Comparison of ENCODE assay signal across 8 mouse cellular contexts in genomic region chr2:24950189-24950535, GRCm38 (mm10). TPM values are rescaled to one million over a fixed set of nuclear protein-coding genes. Genes with fewer than 3 reads are reported as not detected.
DNase-seq lines count a peak whose midpoint lies in the region; ATAC-seq and TF ChIP-seq lines count a peak whose summit lies in the region.

No protein-coding gene starts in this region.

- peak overlapping the region; percentile 98 for H3K4me3 ChIP-seq in kidney, embryonic 14.5 days (ENCODE audit: low read length)
- peak overlapping the region; percentile 76 to 95 for H3K4me3 ChIP-seq in MEL (ENCODE audit: control insufficient read depth in 1 of 2, insufficient read depth in 1 of 2, low read depth in 2 of 2, low read length in 2 of 2)
- H3K4me3 ChIP-seq in forebrain, embryonic 13.5 days, result peak overlapping the region; percentile 98
- peak overlapping the region; percentile 81 for H3K4me3 ChIP-seq in liver, adult 2 months (ENCODE audit: insufficient read depth, low read depth, low read length)
- peak overlapping the region; percentile 66 for H3K4me3 ChIP-seq in neural tube, embryonic 15.5 days (replicated peaks)

- peak overlapping the region; percentile 67 for H3K27ac ChIP-seq in kidney, embryonic 14.5 days (ENCODE audit: low read depth, low read length)
- H3K27ac ChIP-seq in MEL (ENCODE audit: control insufficient read depth, low read depth, low read length), result peak overlapping the region; percentile 49
- H3K27ac ChIP-seq in forebrain, embryonic 13.5 days, result 0 out of 2 replicates have a peak overlapping the region, but pooled peaks have one; percentile 40
- H3K27ac ChIP-seq in liver, adult 2 months (replicated peaks; ENCODE audit: insufficient read depth, low read depth, low read length), result peak overlapping the region; percentile 11; the same call in 1 of the 2 replicates
- peak overlapping the region; percentile 66; the same call in 1 of the 2 replicates for H3K27ac ChIP-seq in neural tube, embryonic 15.5 days (replicated peaks)

- peak overlapping the region; percentile 95 for H3K9ac ChIP-seq in kidney, embryonic 14.5 days (ENCODE audit: low read depth, low read length)
- H3K9ac ChIP-seq in MEL (ENCODE audit: control insufficient read depth, low read depth, low read length, poor library complexity, severe bottlenecking), result peak overlapping the region; percentile 89
- H3K9ac ChIP-seq in forebrain, embryonic 13.5 days, result peak overlapping the region; percentile 97
- H3K9ac ChIP-seq in liver, adult 2 months (ENCODE audit: low read depth, low read length), result peak overlapping the region; percentile 85
- H3K9ac ChIP-seq in neural tube, embryonic 15.5 days (replicated peaks), result peak overlapping the region; percentile 85

- DNase-seq in kidney, adult 8-10 months, result no peak
- no peak for DNase-seq in MEL (ENCODE audit: low read depth, low spot score)
- no peak for DNase-seq in liver, adult 2 months (ENCODE audit: extremely low read depth, low read depth, low spot score)
- no peak for DNase-seq in cerebellum, adult 8-10 months
- DNase-seq in cerebellum, postnatal 4 days (ENCODE audit: low spot score in 2 of 2), result no peak

- TF ChIP-seq EP300 in MEL (IDR thresholded peaks at IDR 0.05; ENCODE audit: low read depth in 1 of 2, low read length in 2 of 2), result no peak

- peaks cover 36% of the 10 kb centered on the region for H3K36me3 ChIP-seq in kidney, embryonic 14.5 days (ENCODE audit: control insufficient read depth, insufficient read depth, low read length)
- peaks cover 15 to 25% of the 10 kb centered on the region in 2 experiments for H3K36me3 ChIP-seq in MEL (ENCODE audit: control insufficient read depth in 1 of 2, insufficient read depth in 2 of 2, low read length in 2 of 2)
- peaks cover 36% of the 10 kb centered on the region for H3K36me3 ChIP-seq in forebrain, embryonic 13.5 days (ENCODE audit: poor library complexity, severe bottlenecking)
- peaks cover 27% of the 10 kb centered on the region for H3K36me3 ChIP-seq in liver, adult 2 months (ENCODE audit: control insufficient read depth, insufficient read depth, low read length)
- H3K36me3 ChIP-seq in neural tube, embryonic 15.5 days, result peaks cover 34% of the 10 kb centered on the region

- under 1% methylated on average over 31 of the region's 31 CpGs for whole genome bisulfite sequencing in kidney, embryonic 14.5 days
- WGBS in forebrain, embryonic 13.5 days, result 0% methylated on average over 31 of the region's 31 CpGs
- under 1% methylated on average over 31 of the region's 31 CpGs for WGBS in liver, adult 2 months
- WGBS in neural tube, embryonic 15.5 days, result under 1% methylated on average over 25 of the region's 31 CpGs

- TF ChIP-seq POLR2A in MEL (IDR thresholded peaks at IDR 0.05; ENCODE audit: control insufficient read depth in 1 of 2, insufficient read depth in 1 of 2, low read depth in 1 of 2, low read length in 2 of 2, poor library complexity in 1 of 2), result 0 out of 4 replicates have a peak, but pooled peaks of 1 of the 2 experiments have one; percentile 9
- no peak for TF ChIP-seq POLR2A in liver, adult 2 months (IDR thresholded peaks at IDR 0.05; ENCODE audit: extremely low read depth, insufficient read depth, low read length)

- TF ChIP-seq CTCF in MEL (IDR thresholded peaks at IDR 0.05 in 2 of 3, conservative IDR thresholded peaks at IDR 0.05 in 1 of 3; ENCODE audit: control insufficient read depth in 1 of 3, insufficient read depth in 1 of 3, low read depth in 2 of 3, low read length in 3 of 3, poor library complexity in 1 of 3, severe bottlenecking in 1 of 3), result no peak
- no peak for TF ChIP-seq CTCF in liver, adult 2 months (IDR thresholded peaks at IDR 0.05; ENCODE audit: low read depth, low read length)

- peaks cover 7% of the 10 kb centered on the region; the same call in 1 of the 2 replicates for H3K4me1 ChIP-seq in kidney, embryonic 14.5 days (ENCODE audit: control insufficient read depth, insufficient read depth, low read length)
- peaks cover 14 to 26% of the 10 kb centered on the region in 2 experiments for H3K4me1 ChIP-seq in MEL (ENCODE audit: control insufficient read depth in 1 of 2, insufficient read depth in 2 of 2, low read length in 2 of 2)
- peaks cover 16% of the 10 kb centered on the region for H3K4me1 ChIP-seq in forebrain, embryonic 13.5 days
- peaks cover 2% of the 10 kb centered on the region; the same call in 1 of the 2 replicates for H3K4me1 ChIP-seq in liver, adult 2 months (ENCODE audit: control insufficient read depth, insufficient read depth, low read length)
- peaks cover 22% of the 10 kb centered on the region for H3K4me1 ChIP-seq in neural tube, embryonic 15.5 days

- H3K4me2 ChIP-seq in kidney, embryonic 14.5 days (replicated peaks; ENCODE audit: low read depth, low read length), result peak overlapping the region; percentile 89
- H3K4me2 ChIP-seq in forebrain, embryonic 13.5 days, result peak overlapping the region; percentile 95
- H3K4me2 ChIP-seq in neural tube, embryonic 15.5 days, result peak overlapping the region; percentile 91

- H3K79me2 ChIP-seq in MEL (ENCODE audit: control insufficient read depth, insufficient read depth, low read length, poor library complexity), result peaks cover 27% of the 10 kb centered on the region
- no peaks in the 10 kb centered on the region for H3K79me2 ChIP-seq in liver, adult 2 months (ENCODE audit: control insufficient read depth, insufficient read depth, low read length)

- no peaks in the 10 kb centered on the region for H3K9me3 ChIP-seq in kidney, embryonic 14.5 days (ENCODE audit: control insufficient read depth, low read length)
- no peaks in the 10 kb centered on the region for H3K9me3 ChIP-seq in MEL (replicated peaks; ENCODE audit: insufficient read depth, low read length)
- no peaks in the 10 kb centered on the region for H3K9me3 ChIP-seq in forebrain, embryonic 13.5 days (replicated peaks)
- H3K9me3 ChIP-seq in neural tube, embryonic 15.5 days (replicated peaks), result no peaks in the 10 kb centered on the region

- no peak; the same call in 1 of the 2 replicates for ATAC-seq in kidney, embryonic 14.5 days (ENCODE audit: low FRiP score, low TSS enrichment)
- peak; percentile 1; the same call in 1 of the 2 replicates for ATAC-seq in forebrain, embryonic 13.5 days
- peak; percentile 8; the same call in 1 of the 2 replicates for ATAC-seq in neural tube, embryonic 15.5 days (ENCODE audit: low FRiP score)

- no peak for TF ChIP-seq RAD21 in MEL (IDR thresholded peaks at IDR 0.05; ENCODE audit: low read depth, low read length)

- no peaks in the 10 kb centered on the region for H3K27me3 ChIP-seq in kidney, embryonic 14.5 days (ENCODE audit: control insufficient read depth, insufficient read depth, low read length)
- H3K27me3 ChIP-seq in MEL (ENCODE audit: control insufficient read depth in 1 of 2, insufficient read depth in 2 of 2, low read length in 2 of 2), result no peaks in the 10 kb centered on the region
- H3K27me3 ChIP-seq in forebrain, embryonic 13.5 days, result no peaks in the 10 kb centered on the region
- H3K27me3 ChIP-seq in liver, adult 2 months (ENCODE audit: control insufficient read depth, insufficient read depth, low read length), result no peaks in the 10 kb centered on the region
- no peaks in the 10 kb centered on the region for H3K27me3 ChIP-seq in neural tube, embryonic 15.5 days (replicated peaks)

RNA-seq across cellular contexts. Expression of gene Zmynd19, which starts 0.6 kb away (rescaled TPM):
- 15.2 and 28.5 TPM in 2 replicates for polyA plus RNA-seq in kidney, embryonic 14.5 days (2014; fragmentation: Nextera tagmentation; extraction: Ambion mirVana)
- 73.7 and 83.5 TPM in 2 replicates for total RNA-seq in MEL (2012; rRNA removed)
- 100 to 1,000 TPM in 1 of 2 experiments, not detected in 1; 114 TPM for polyA plus RNA-seq in MEL (2012; ENCODE audit: insufficient read depth in 1 of 2, insufficient read length in 2 of 2, low read depth in 1 of 2, low replicate concordance in 2 of 2, missing spikeins in 1 of 2)
- 10.2 and 12.1 TPM in 2 replicates for polyA plus RNA-seq in forebrain, embryonic 13.5 days (2015; fragmentation: Nextera tagmentation; extraction: Ambion mirVana)
- 2.0 and 3.0 TPM in 2 replicates for total RNA-seq in liver, adult 2 months (2014; rRNA removed)
- polyA plus RNA-seq in liver, adult 2 months (2012; rRNA removed), result 3.4 TPM in 2 replicates
- 21.3 and 26.2 TPM in 2 replicates for polyA plus RNA-seq in neural tube, embryonic 15.5 days (2015; fragmentation: Nextera tagmentation; extraction: Ambion mirVana)

RNA-seq across cellular contexts. Expression of gene Dph7, which starts 12.0 kb away (rescaled TPM):
- 26.4 and 30.2 TPM in 2 replicates for polyA plus RNA-seq in kidney, embryonic 14.5 days (2014; fragmentation: Nextera tagmentation; extraction: Ambion mirVana)
- total RNA-seq in MEL (2012; rRNA removed), result 16.6 and 17.6 TPM in 2 replicates
- polyA plus RNA-seq in MEL (2012; ENCODE audit: insufficient read depth in 1 of 2, insufficient read length in 2 of 2, low read depth in 1 of 2, low replicate concordance in 2 of 2, missing spikeins in 1 of 2), result 10 to 100 TPM in 1 of 2 experiments, not detected in 1; 19.7 TPM
- 35.5 and 38.8 TPM in 2 replicates for polyA plus RNA-seq in forebrain, embryonic 13.5 days (2015; fragmentation: Nextera tagmentation; extraction: Ambion mirVana)
- total RNA-seq in liver, adult 2 months (2014; rRNA removed), result 3.9 and 4.4 TPM in 2 replicates
- polyA plus RNA-seq in liver, adult 2 months (2012; rRNA removed), result 3.9 and 4.6 TPM in 2 replicates
- 38.6 and 41.7 TPM in 2 replicates for polyA plus RNA-seq in neural tube, embryonic 15.5 days (2015; fragmentation: Nextera tagmentation; extraction: Ambion mirVana)

RNA-seq across cellular contexts. Expression of gene Arrdc1, which starts 15.1 kb away (rescaled TPM):
- polyA plus RNA-seq in kidney, embryonic 14.5 days (2014; fragmentation: Nextera tagmentation; extraction: Ambion mirVana), result 35.7 and 40.3 TPM in 2 replicates
- 19.0 and 20.2 TPM in 2 replicates for total RNA-seq in MEL (2012; rRNA removed)
- 10 to 100 TPM in 1 of 2 experiments, not detected in 1; 49.0 TPM for polyA plus RNA-seq in MEL (2012; ENCODE audit: insufficient read depth in 1 of 2, insufficient read length in 2 of 2, low read depth in 1 of 2, low replicate concordance in 2 of 2, missing spikeins in 1 of 2)
- polyA plus RNA-seq in forebrain, embryonic 13.5 days (2015; fragmentation: Nextera tagmentation; extraction: Ambion mirVana), result 19.1 and 21.5 TPM in 2 replicates
- 2.5 and 3.1 TPM in 2 replicates for total RNA-seq in liver, adult 2 months (2014; rRNA removed)
- polyA plus RNA-seq in liver, adult 2 months (2012; rRNA removed), result 7.4 and 12.7 TPM in 2 replicates
- 43.9 and 46.8 TPM in 2 replicates for polyA plus RNA-seq in neural tube, embryonic 15.5 days (2015; fragmentation: Nextera tagmentation; extraction: Ambion mirVana)

RNA-seq across cellular contexts. Expression of gene Mrpl41, which starts 24.7 kb away (rescaled TPM):
- 132 and 152 TPM in 2 replicates for polyA plus RNA-seq in kidney, embryonic 14.5 days (2014; fragmentation: Nextera tagmentation; extraction: Ambion mirVana)
- 84.8 and 102 TPM in 2 replicates for total RNA-seq in MEL (2012; rRNA removed)
- polyA plus RNA-seq in MEL (2012; ENCODE audit: insufficient read depth in 1 of 2, insufficient read length in 2 of 2, low read depth in 1 of 2, low replicate concordance in 2 of 2, missing spikeins in 1 of 2), result 100 to 1,000 TPM in 1 of 2 experiments, not detected in 1; 103 TPM
- polyA plus RNA-seq in forebrain, embryonic 13.5 days (2015; fragmentation: Nextera tagmentation; extraction: Ambion mirVana), result 163 and 175 TPM in 2 replicates
- total RNA-seq in liver, adult 2 months (2014; rRNA removed), result 68.1 and 77.0 TPM in 2 replicates
- polyA plus RNA-seq in liver, adult 2 months (2012; rRNA removed), result 24.4 and 30.1 TPM in 2 replicates
- 167 and 179 TPM in 2 replicates for polyA plus RNA-seq in neural tube, embryonic 15.5 days (2015; fragmentation: Nextera tagmentation; extraction: Ambion mirVana)

RNA-seq across cellular contexts. Expression of gene Pnpla7, which starts 25.7 kb away (rescaled TPM):
- polyA plus RNA-seq in kidney, embryonic 14.5 days (2014; fragmentation: Nextera tagmentation; extraction: Ambion mirVana), result 6.0 and 7.5 TPM in 2 replicates
- total RNA-seq in MEL (2012; rRNA removed), result 7.1 and 8.8 TPM in 2 replicates
- polyA plus RNA-seq in MEL (2012; ENCODE audit: insufficient read depth in 1 of 2, insufficient read length in 2 of 2, low read depth in 1 of 2, low replicate concordance in 2 of 2, missing spikeins in 1 of 2), result 10 to 100 TPM in 1 of 2 experiments, not detected in 1; 11.3 TPM
- polyA plus RNA-seq in forebrain, embryonic 13.5 days (2015; fragmentation: Nextera tagmentation; extraction: Ambion mirVana), result 2.4 and 3.5 TPM in 2 replicates
- total RNA-seq in liver, adult 2 months (2014; rRNA removed), result 125 and 141 TPM in 2 replicates
- 113 and 122 TPM in 2 replicates for polyA plus RNA-seq in liver, adult 2 months (2012; rRNA removed)
- 2.8 and 5.0 TPM in 2 replicates for polyA plus RNA-seq in neural tube, embryonic 15.5 days (2015; fragmentation: Nextera tagmentation; extraction: Ambion mirVana)

Comparison
In these comparisons a context has a peak if more than half of its experiments do, and no peak if none do; other contexts are left out.
1. H3K27ac ChIP-seq: peak in every context shown above with its lines; median percentile 67 in kidney, embryonic 14.5 days; 66 in neural tube, embryonic 15.5 days; 49 in MEL; 40 in forebrain, embryonic 13.5 days; 11 in liver, adult 2 months.